Mouse (Mus musculus) brain, embryonic 14.5 days (tissue): ENCODE results near the gene Thrsp.
"Not testable (repeated sequence)": the region's sequence is repeated elsewhere in the genome, so short reads cannot be mapped to it uniquely, and the experiment has no call there.

Source experiments
- CTCF ChIP-seq: fragments of 200-500 bp; IDR thresholded peaks from 2 replicates; pipeline ENCODE4 v1.5.1; 2012; ENCODE audit warnings: inconsistent platforms, mild to moderate bottlenecking, moderate library complexity, borderline replicate concordance; ENCODE audit not compliant: insufficient read depth, insufficient read length; ENCODE audit errors: extremely low read depth
- POLR2A ChIP-seq: fragments of 200-500 bp; IDR thresholded peaks from 2 replicates; pipeline ENCODE4 v1.6.1; 2012; ENCODE audit warnings: mild to moderate bottlenecking, inconsistent platforms, borderline replicate concordance; ENCODE audit not compliant: poor library complexity, insufficient read depth, insufficient read length, severe bottlenecking; ENCODE audit errors: extremely low read depth

- not testable (repeated sequence) for TF ChIP-seq CTCF, POLR2A
Measured at GRCm38 (mm10) chr7:97433517-97433916, 16.0 kb upstream of the Thrsp start.
